Mouse (Mus musculus) retina, embryonic 14.5 days (tissue): ENCODE measurements around the gene Sema5a.

Experiments used
- DNase-seq: peaks from one replicate; pipeline ENCODE4 v3.0.0-alpha.2; 2015; ENCODE audit warnings: low spot score

Gene Sema5a

GRCm38 (mm10) chr15:32447558-32448349 is 203.1 kb downstream of the Sema5a start:
- no peak for DNase-seq

GRCm38 (mm10) chr15:32459046-32459445 is 214.4 kb downstream of the Sema5a start:
- DNase-seq = no peak

- DNase-seq = no peak
Observed at GRCm38 (mm10) chr15:32460238-32460637, 215.6 kb downstream of the Sema5a start.

GRCm38 (mm10) chr15:32471480-32472050 is 227.0 kb downstream of the Sema5a start:
- DNase-seq = no peak

GRCm38 (mm10) chr15:32480747-32481146 is 236.1 kb downstream of the Sema5a start:
- no peak for DNase-seq

- DNase-seq = no peak
Observed at GRCm38 (mm10) chr15:32485064-32485964, 240.7 kb downstream of the Sema5a start.

- DNase-seq = no peak
Observed at GRCm38 (mm10) chr15:32487968-32488367, 243.4 kb downstream of the Sema5a start.

- no peak for DNase-seq
Observed at GRCm38 (mm10) chr15:32494219-32494618, 249.6 kb downstream of the Sema5a start.

GRCm38 (mm10) chr15:32494899-32495298 is 250.3 kb downstream of the Sema5a start:
- DNase-seq = no peak

GRCm38 (mm10) chr15:32496880-32497279 is 252.3 kb downstream of the Sema5a start:
- DNase-seq = no peak

- no peak for DNase-seq
Observed at GRCm38 (mm10) chr15:32505941-32506340, 261.3 kb downstream of the Sema5a start.

GRCm38 (mm10) chr15:32508282-32508681 is 263.7 kb downstream of the Sema5a start:
- DNase-seq = no peak

GRCm38 (mm10) chr15:32514877-32515276 is 270.3 kb downstream of the Sema5a start:
- DNase-seq = no peak

- no peak for DNase-seq
Observed at GRCm38 (mm10) chr15:32517954-32518353, 273.3 kb downstream of the Sema5a start.

GRCm38 (mm10) chr15:32532539-32532938 is 287.9 kb downstream of the Sema5a start:
- DNase-seq = no peak

- no peak for DNase-seq
Observed at GRCm38 (mm10) chr15:32533541-32534080, 289.0 kb downstream of the Sema5a start.

GRCm38 (mm10) chr15:32536755-32537503 is 292.3 kb downstream of the Sema5a start:
- DNase-seq = no peak

- DNase-seq = no peak
Observed at GRCm38 (mm10) chr15:32537504-32537792, 292.8 kb downstream of the Sema5a start.

- DNase-seq = no peak
Observed at GRCm38 (mm10) chr15:32538092-32538491, 293.5 kb downstream of the Sema5a start.

GRCm38 (mm10) chr15:32542746-32543145 is 298.1 kb downstream of the Sema5a start:
- no peak for DNase-seq

GRCm38 (mm10) chr15:32543181-32543580 is 298.6 kb downstream of the Sema5a start:
- no peak for DNase-seq

- DNase-seq = peak; percentile 61
Observed at GRCm38 (mm10) chr15:32545455-32545854, 300.8 kb downstream of the Sema5a start.
